Mouse (Mus musculus) liver, adult 2 months (tissue): ENCODE data around the gene G530012D18Rik.
"Not testable (repeated sequence)": the region's sequence is repeated elsewhere in the genome, so short reads cannot be mapped to it uniquely, and the experiment has no call there.

ENCODE experiments used
- CTCF ChIP-seq: fragments of 200-500 bp; IDR thresholded peaks from 2 replicates; pipeline ENCODE4 v1.5.1; 2011; ENCODE audit warnings: low read depth, low read length, control low read depth
- POLR2A ChIP-seq: fragments of 200-500 bp; IDR thresholded peaks from 2 replicates; pipeline ENCODE4 v1.6.1; 2011; ENCODE audit warnings: low read length, control low read depth; ENCODE audit not compliant: insufficient read depth; ENCODE audit errors: extremely low read depth

DNA sequence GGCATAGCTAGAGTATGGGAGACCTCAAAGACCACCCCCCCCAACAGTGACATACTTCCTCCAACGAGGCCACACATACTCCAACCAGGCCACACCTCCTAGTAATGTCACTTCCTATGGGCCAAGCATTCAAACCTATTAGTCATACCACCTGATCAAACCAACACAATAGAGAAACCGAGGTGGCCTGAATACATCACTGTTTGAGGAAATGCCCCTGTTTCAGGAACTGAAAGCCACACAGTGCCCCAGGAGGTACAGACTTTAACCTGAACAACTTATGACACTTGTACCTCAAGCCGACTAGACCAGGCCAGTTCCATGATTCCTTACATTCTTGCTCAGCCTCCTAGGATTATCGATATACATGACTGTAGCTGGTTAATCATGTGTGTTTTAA is 31.7 kb upstream of the G530012D18Rik start:
- not testable (repeated sequence) for TF ChIP-seq POLR2A, CTCF
